Mouse (Mus musculus): ENCODE measurements around the gene Osbpl8.

GRCm38 (mm10) chr10:111180633-111181032 lies 16.1 kb downstream of the Osbpl8 start:
- TF ChIP-seq CTCF (IDR thresholded peaks at IDR 0.05; ENCODE audit: low read depth, low read length) (peak; percentile 34), POLR2A (IDR thresholded peaks at IDR 0.05; ENCODE audit: insufficient read depth, low read length) (no peak), EP300 (IDR thresholded peaks at IDR 0.05; ENCODE audit: insufficient read depth, low read depth, low read length) (no peak)
